Mouse (Mus musculus) forebrain, embryonic 11.5 days (tissue): ENCODE results near the gene Rpl10-ps3. TPM values are rescaled to one million over a fixed set of nuclear protein-coding genes. Genes with fewer than 3 reads are reported as not detected.

Experiments used
- ATAC-seq: fragments of 200-750 bp; cut with Nextera tagmentation; replicated peaks from 2 replicates; pipeline ENCODE4 v1.8.0; 2017; ENCODE audit warnings: moderate TSS enrichment; ENCODE audit not compliant: low FRiP score
- DNase-seq: peaks from one replicate; pipeline ENCODE4 v3.0.0-alpha.2; 2017; ENCODE audit warnings: low spot score
- H3K27ac ChIP-seq: fragments of 300-500 bp; sonication (generic); 2 replicates; pipeline ENCODE4 v1.5.1; 2014; ENCODE audit warnings: low read depth, low read length
- H3K27me3 ChIP-seq: fragments of 300-500 bp; sonication (generic); 2 replicates; pipeline ENCODE4 v1.6.1; 2014; ENCODE audit warnings: mild to moderate bottlenecking, low read length, mixed read lengths; ENCODE audit not compliant: control insufficient read depth, insufficient read depth
- H3K36me3 ChIP-seq: fragments of 300-500 bp; sonication (generic); 2 replicates; pipeline ENCODE4 v1.6.1; 2014; ENCODE audit warnings: mild to moderate bottlenecking, low read length, moderate library complexity, mixed read lengths; ENCODE audit not compliant: control insufficient read depth, insufficient read depth
- H3K4me1 ChIP-seq: fragments of 300-500 bp; sonication (generic); replicated peaks from 2 replicates; pipeline ENCODE4 v1.6.1; 2014; ENCODE audit warnings: low read length, mixed read lengths; ENCODE audit not compliant: control insufficient read depth, insufficient read depth
- H3K4me2 ChIP-seq: fragments of 300-500 bp; sonication (generic); 2 replicates; pipeline ENCODE4 v1.6.1; 2014; ENCODE audit warnings: low read depth, mild to moderate bottlenecking, low read length, moderate library complexity, mixed read lengths; ENCODE audit not compliant: severe bottlenecking
- H3K4me3 ChIP-seq: fragments of 300-500 bp; sonication (generic); 2 replicates; pipeline ENCODE4 v1.5.1; 2014; ENCODE audit warnings: low read depth, low read length
- H3K9ac ChIP-seq: fragments of 300-500 bp; sonication (generic); 2 replicates; pipeline ENCODE4 v1.6.1; 2014; ENCODE audit warnings: low read length
- H3K9me3 ChIP-seq: fragments of 300-500 bp; sonication (generic); 2 replicates; pipeline ENCODE4 v1.6.1; 2016; ENCODE audit warnings: low read length, mixed read lengths; ENCODE audit not compliant: control insufficient read depth
- WGBS: fragments of 180-500 bp; shearing (Covaris S2); extraction: QIAGEN DNeasy Blood & Tissue Kit; methylation state at CpG from one replicate; pipeline ENCODE4 v1.1.7; 2014; 5-methylcytosine and 5-hydroxymethylcytosine counted together
- polyA plus RNA-seq: library from polyadenylated mRNA; unstranded; fragments of >200 nt; fragmentation: Nextera tagmentation; extraction: Ambion mirVana; gene quantifications from 2 replicates; pipeline ENCODE4 v1.2.1, GENCODE M21; 2014

The Rpl10-ps3 gene
- polyA plus RNA-seq, 1 experiment from 2014 or later: 140 TPM

DNA sequence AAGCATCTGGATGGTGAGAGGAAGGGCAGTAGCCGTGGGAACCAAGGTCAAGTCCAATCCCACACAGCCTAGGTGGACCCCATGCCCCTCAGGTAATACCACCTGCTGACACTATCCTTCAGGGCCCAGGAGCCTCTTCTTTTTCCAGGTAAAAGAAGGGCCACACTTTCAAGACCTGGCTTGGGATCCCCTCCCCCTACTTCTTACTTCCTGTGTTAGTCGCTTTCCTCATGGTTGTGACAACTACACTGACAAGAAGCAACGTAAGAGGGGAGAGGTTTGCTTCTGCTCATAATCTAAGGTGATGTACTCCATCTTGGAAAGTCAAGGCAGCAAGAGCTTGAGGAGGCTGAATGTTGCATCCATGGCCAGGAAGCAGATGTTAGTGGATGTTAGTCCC is 15.6 kb upstream of the Rpl10-ps3 start:
- no peak overlapping the region for H3K27ac ChIP-seq
- H3K9ac ChIP-seq: no peak overlapping the region
- no peaks in the 10 kb centered on the region for H3K9me3 ChIP-seq
- no peak overlapping the region for H3K4me3 ChIP-seq
- WGBS: 79% methylated on average over 3 of the region's 3 CpGs
- no peaks in the 10 kb centered on the region for H3K36me3 ChIP-seq
- ATAC-seq (no peak), DNase-seq (no peak)
- H3K4me2 ChIP-seq: no peak overlapping the region
- no peaks in the 10 kb centered on the region for H3K27me3 ChIP-seq
- H3K4me1 ChIP-seq: no peaks in the 10 kb centered on the region

DNA sequence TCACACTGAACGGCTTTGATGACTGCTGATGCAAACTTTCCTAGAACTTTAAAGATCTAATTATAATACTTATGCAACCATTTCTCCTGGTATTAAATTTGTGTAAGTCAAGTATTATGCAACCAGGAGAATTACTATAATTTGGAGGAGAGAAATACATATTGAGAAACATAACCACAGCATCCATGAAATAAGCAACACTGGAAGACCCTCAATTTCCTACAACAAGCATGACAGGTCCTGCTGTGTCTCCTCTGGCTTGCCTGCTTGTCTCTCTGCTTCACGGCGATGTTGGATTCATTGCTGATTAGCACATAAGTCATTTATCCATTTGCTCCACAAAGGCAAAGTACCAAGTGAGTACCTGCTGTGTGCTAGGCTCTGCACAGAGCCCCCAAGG is 12.6 kb upstream of the Rpl10-ps3 start:
- no peak for ATAC-seq
- Histone ChIP-seq H3K4me2 (no peak overlapping the region), H3K4me1 (no peaks in the 10 kb centered on the region), H3K27me3 (no peaks in the 10 kb centered on the region), H3K9ac (no peak overlapping the region), H3K9me3 (no peaks in the 10 kb centered on the region), H3K27ac (no peak overlapping the region), H3K36me3 (no peaks in the 10 kb centered on the region), H3K4me3 (no peak overlapping the region)
- WGBS: 79% methylated on average over 3 of the region's 3 CpGs
- DNase-seq: no peak

DNA sequence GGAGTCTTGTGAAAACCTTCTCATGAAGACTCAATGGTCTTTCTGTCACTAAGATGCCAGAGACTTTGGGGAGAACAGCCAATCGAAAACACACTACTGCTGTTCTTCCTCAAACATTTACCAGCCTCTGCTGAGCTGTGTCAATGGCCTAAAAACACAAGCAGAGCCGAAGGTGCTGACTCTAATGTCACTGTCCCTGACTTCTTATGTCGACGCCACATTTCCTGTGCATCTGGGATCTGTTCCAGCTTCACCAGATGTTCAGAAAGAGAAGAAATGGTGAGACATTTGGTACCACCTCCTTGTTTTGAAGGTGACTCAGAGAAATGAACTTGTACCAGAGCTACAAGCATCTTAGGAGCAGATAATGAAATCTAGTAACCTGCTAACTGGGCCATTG is 7.0 kb upstream of the Rpl10-ps3 start:
- ATAC-seq (no peak), DNase-seq (no peak)
- Histone ChIP-seq H3K4me2 (no peak overlapping the region), H3K4me3 (no peak overlapping the region), H3K9ac (no peak overlapping the region), H3K9me3 (no peaks in the 10 kb centered on the region), H3K36me3 (no peaks in the 10 kb centered on the region), H3K27ac (no peak overlapping the region), H3K4me1 (no peaks in the 10 kb centered on the region), H3K27me3 (no peaks in the 10 kb centered on the region)
- WGBS: 81% methylated on average over 4 of the region's 4 CpGs

DNA sequence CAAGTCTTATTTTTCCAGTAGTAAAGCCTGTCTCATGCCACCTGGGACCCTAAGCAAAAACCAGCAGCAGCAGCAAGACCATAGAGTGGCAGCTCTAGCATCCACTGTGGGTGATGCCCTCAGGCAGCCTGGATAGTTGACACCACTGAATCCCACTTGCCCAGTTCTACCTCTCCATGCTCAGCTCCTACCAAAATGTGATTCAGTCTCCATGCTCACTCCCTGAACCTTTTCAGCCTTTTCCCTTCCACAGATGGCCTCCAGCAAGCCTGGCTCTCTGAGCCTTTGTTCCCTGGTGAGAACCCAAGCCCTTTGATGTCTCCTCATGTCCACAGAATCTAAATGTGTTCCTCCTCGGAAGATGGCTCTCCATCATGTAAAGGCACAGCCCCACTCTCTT is 5.8 kb upstream of the Rpl10-ps3 start:
- Histone ChIP-seq H3K27me3 (no peaks in the 10 kb centered on the region), H3K4me2 (no peak overlapping the region), H3K4me1 (no peaks in the 10 kb centered on the region), H3K9me3 (no peaks in the 10 kb centered on the region), H3K27ac (no peak overlapping the region), H3K4me3 (no peak overlapping the region), H3K9ac (no peak overlapping the region), H3K36me3 (no peaks in the 10 kb centered on the region)
- DNase-seq (no peak), ATAC-seq (no peak)
- 86% methylated on average over 1 of the region's 1 CpGs for WGBS

DNA sequence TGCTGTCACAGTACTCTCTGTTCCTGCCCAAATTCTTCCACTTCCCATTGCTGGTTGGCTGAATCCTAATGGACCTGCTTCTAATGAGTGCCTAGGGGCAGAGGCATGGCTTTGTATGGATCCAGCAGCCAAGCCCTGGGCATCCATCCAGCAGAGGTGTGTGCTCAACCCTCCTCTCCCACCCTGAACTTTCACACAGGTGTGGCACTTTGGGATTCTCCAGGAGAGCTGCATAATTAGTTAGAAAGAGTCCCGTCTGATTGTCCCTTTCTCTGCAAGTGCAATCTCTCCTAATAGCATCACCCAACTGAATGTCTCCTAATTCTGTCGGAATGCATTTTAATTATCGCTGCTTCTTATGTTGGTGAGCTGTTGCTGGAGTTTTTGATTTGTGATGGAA is 4.4 kb upstream of the Rpl10-ps3 start:
- WGBS: 86% methylated on average over 3 of the region's 3 CpGs

DNA sequence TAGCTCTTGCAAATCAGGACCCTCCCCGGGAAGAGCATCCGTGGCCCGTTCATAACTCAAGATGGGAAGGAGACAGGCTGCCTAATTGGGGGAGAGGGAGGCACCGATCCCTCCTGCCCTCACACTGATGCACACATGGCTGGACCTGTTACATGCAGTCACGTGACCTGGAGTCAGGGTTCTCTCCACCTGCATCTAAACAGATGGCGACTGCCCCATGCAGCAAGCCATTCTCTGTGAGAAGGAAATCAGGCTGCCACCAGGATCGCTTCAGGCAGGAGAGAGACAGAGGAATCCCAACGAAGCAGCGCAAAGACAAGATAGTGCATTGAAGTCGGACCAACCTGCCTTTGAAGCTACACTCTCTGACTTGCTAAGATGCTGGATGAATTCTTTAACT is 3.5 kb upstream of the Rpl10-ps3 start:
- Histone ChIP-seq H3K9me3 (no peaks in the 10 kb centered on the region), H3K27me3 (no peaks in the 10 kb centered on the region), H3K36me3 (no peaks in the 10 kb centered on the region), H3K9ac (no peak overlapping the region), H3K27ac (no peak overlapping the region), H3K4me1 (no peaks in the 10 kb centered on the region), H3K4me3 (no peak overlapping the region), H3K4me2 (no peak overlapping the region)
- 89% methylated on average over 10 of the region's 10 CpGs for WGBS
- ATAC-seq: no peak
- no peak for DNase-seq

More for the DNA sequence above, 4.4 kb upstream of the Rpl10-ps3 start:
- no peak overlapping the region for H3K9ac ChIP-seq
- no peaks in the 10 kb centered on the region for H3K4me1 ChIP-seq
- no peak overlapping the region for H3K4me2 ChIP-seq
- no peaks in the 10 kb centered on the region for H3K27me3 ChIP-seq
- H3K27ac ChIP-seq: no peak overlapping the region
- no peak overlapping the region for H3K4me3 ChIP-seq
- no peak for ATAC-seq
- H3K9me3 ChIP-seq: no peaks in the 10 kb centered on the region
- no peak for DNase-seq
- H3K36me3 ChIP-seq: no peaks in the 10 kb centered on the region

DNA sequence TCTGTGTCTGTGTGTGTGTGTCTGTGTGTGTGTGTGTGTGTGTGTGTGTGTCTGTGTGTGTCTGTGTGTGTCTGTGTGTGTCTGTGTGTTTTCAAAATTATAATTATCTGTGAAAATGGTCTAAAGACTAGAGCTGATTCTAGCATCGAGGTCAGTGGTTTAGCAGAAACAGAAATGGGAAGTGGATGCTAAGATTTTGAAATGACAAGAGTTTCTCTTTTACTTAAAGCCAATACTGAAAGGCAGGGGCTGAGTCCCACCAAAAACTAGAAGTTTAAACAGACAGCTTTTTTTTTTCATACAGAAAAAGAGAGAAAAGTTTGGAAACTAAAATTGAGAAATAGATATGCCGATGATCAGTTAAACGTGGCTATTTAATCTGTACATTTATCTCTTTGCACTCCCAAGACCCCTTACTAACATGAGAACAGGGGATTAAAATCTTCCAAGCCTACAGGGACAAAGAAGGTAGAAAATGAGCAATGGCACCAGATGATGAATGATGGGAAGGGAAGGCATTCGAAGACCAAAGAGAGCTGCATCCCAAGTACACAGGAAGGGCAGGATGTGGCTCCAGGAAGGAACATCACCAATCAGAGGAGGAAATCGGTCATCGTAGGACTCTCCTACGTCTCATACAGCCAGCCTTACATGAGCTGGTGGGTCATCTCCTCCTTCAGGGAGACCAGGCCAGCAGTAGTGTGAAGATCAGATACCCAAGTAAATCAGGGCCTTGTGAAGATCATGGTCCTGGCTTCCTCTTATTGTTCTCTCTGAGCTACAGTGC is 9.0 kb downstream of the Rpl10-ps3 start:
- no peaks in the 10 kb centered on the region for H3K27me3 ChIP-seq
- ATAC-seq: no peak
- no peak overlapping the region for H3K4me2 ChIP-seq
- no peak overlapping the region for H3K4me3 ChIP-seq
- H3K27ac ChIP-seq: no peak overlapping the region
- 85% methylated on average over 7 of the region's 7 CpGs for WGBS
- no peak overlapping the region for H3K9ac ChIP-seq
- H3K36me3 ChIP-seq: no peaks in the 10 kb centered on the region
- H3K9me3 ChIP-seq: no peaks in the 10 kb centered on the region
- DNase-seq: no peak
- no peaks in the 10 kb centered on the region for H3K4me1 ChIP-seq

DNA sequence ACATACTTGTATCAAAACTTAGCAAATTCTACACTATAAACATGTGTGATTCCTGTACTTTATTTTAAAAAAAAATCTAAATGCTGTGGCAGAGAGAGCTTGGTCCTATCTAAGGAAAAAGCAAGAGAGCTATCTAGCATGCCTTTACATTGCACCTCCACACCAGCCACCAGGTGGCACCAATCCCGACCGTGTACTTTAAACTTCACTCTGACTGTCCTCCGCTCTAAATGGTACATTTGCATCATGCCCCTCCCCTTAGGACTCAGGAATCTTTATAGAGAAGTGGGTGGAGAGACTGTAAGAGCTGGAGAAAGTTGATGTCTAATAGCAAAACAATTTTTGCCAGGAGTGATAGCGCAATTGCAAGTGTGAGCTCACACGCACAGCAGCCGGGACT is 11.4 kb downstream of the Rpl10-ps3 start:
- Histone ChIP-seq H3K9me3 (no peaks in the 10 kb centered on the region), H3K4me3 (no peak overlapping the region), H3K36me3 (no peaks in the 10 kb centered on the region), H3K9ac (no peak overlapping the region), H3K27ac (no peak overlapping the region), H3K4me2 (no peak overlapping the region), H3K27me3 (no peaks in the 10 kb centered on the region), H3K4me1 (no peaks in the 10 kb centered on the region)
- ATAC-seq (no peak), DNase-seq (peak; percentile 76)
- 40% methylated on average over 6 of the region's 6 CpGs for WGBS
